Mouse (Mus musculus) left cerebral cortex, adult 9 months (tissue): Measurements from ENCODE around the gene Zfp36l3.
"Not testable (repeated sequence)": the region's sequence is repeated elsewhere in the genome, so short reads cannot be mapped to it uniquely, and the experiment has no call there.

Source experiments
- DNase-seq, 2 experiments: peaks; one replicate each; pipeline ENCODE4 v3.0.0; 2022; ENCODE audit warnings: low spot score in 2 of 2

Zfp36l3 gene

GRCm38 (mm10) chrX:53776276-53776675 is at the start of gene Zfp36l3:
Gene Zfp36l3 (minus strand): TSS chrX:53776394.
- no peak for DNase-seq

DNA sequence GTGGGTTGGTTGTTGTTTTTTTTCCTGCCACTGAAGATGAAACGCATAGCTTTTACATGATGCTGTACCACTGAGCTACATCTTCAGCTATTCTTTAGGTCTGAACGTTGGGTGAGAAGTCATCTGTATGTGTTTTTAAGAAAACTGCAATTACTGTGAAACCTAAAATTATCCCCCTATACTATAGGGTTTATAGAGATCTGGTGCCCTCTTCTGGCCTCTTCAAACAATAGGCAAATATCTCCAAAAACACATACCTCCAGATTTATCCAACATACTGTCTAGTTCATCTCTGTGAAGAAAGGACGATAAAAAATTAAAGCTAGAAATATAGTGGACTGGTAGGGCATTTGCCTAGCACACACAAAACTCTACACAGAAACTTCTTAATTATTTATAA is 22.9 kb upstream of the Zfp36l3 start:
- DNase-seq: no peak

DNA sequence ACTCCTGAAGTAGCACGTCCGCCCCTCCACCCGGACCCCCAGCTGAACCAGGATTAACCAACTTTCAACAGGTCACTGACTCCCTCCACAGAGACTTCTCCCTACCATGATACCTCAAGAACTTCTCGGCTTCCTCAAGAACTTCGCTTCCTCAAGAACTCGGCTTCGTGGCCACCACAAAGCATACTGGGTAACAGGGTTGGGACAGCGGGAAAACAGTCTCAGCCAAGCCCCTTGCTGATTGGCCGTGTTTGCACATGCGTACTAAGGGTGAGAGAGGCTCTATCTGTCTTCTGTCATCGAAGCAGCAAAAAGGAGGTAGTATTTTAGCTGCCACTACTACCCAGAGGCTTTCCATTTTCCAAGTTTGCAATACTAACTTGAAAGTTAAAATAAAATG is 21.3 kb upstream of the Zfp36l3 start, which contains the start of gene Xlr:
Xlr (minus strand) TSS at position 188 of the 400 bp plus-strand sequence.
- not testable (repeated sequence) for DNase-seq

- DNase-seq: no peak
Measured at GRCm38 (mm10) chrX:53757736-53758135, 18.5 kb downstream of the Zfp36l3 start, which contains the start of gene 1700013H16Rik. Gene 1700013H16Rik (minus strand): TSS chrX:53757831.

- no peak for DNase-seq
Measured at GRCm38 (mm10) chrX:53752851-53753250, 23.3 kb downstream of the Zfp36l3 start.

DNA sequence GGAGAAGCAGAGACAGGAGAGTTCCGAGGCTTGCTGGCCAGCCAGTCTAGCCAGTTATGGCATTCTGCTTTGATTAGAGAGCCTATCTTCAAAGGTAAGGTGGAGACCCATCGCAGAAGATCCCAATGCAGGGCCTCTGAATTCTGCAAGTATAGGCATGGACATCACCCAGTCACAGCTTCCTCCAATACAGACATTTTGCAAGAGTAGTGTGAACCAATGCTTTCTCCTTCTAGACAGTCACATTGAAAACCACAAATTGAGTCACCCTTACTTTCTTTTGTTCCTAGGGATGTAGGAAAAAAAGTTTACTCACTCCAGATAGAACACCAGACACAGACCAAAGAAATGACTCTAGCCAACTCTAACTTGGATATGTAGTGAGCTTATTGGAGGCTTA is 47.2 kb downstream of the Zfp36l3 start:
- DNase-seq: no peak

GRCm38 (mm10) chrX:53724596-53724995 is 51.6 kb downstream of the Zfp36l3 start, which contains the start of gene 4930502E18Rik:
Gene 4930502E18Rik (plus strand): TSS chrX:53724826.
- no peak for DNase-seq
